Mouse (Mus musculus): ENCODE data around the gene Cd79a. TPM values are rescaled to one million over a fixed set of nuclear protein-coding genes. Genes with fewer than 3 reads are reported as not detected.

Cd79a gene
- polyA plus RNA-seq, 1 experiment = 2.8 TPM

- TF ChIP-seq POLR2A (IDR thresholded peaks at IDR 0.05; ENCODE audit: insufficient read depth, low read length) = no peak
- no peak for TF ChIP-seq CTCF (IDR thresholded peaks at IDR 0.05; ENCODE audit: low read depth, low read length)
- TF ChIP-seq EP300 (IDR thresholded peaks at IDR 0.05; ENCODE audit: insufficient read depth, low read depth, low read length) = no peak
- no peaks in the 10 kb centered on the region for H3K27me3 ChIP-seq (ENCODE audit: control insufficient read depth, insufficient read depth, low read length, poor library complexity, severe bottlenecking)
Observed at GRCm38 (mm10) chr7:24869080-24869479, 28.1 kb upstream of the Cd79a start.

GRCm38 (mm10) chr7:24869532-24870165, 27.5 kb upstream of the Cd79a start, which contains the start of the genes Lypd4 and Dmrtc2:
TSS of gene Lypd4 (minus strand) at chr7:24869941.
TSS of gene Dmrtc2 (plus strand) at chr7:24870057.
- no peaks in the 10 kb centered on the region for H3K36me3 ChIP-seq (ENCODE audit: control insufficient read depth, insufficient read depth, low read length, poor library complexity, severe bottlenecking)
- peak within 1 kb of the TSS; percentile 21; the same call in 1 of the 2 replicates for H3K4me3 ChIP-seq (ENCODE audit: low read depth, low read length)
- peak within 1 kb of the TSS; percentile 24; the same call in 1 of the 2 replicates for H3K9ac ChIP-seq (ENCODE audit: low read depth, poor library complexity, severe bottlenecking)
- no peaks in the 10 kb centered on the region for H3K27me3 ChIP-seq (ENCODE audit: control insufficient read depth, insufficient read depth, low read length, poor library complexity, severe bottlenecking)
- H3K9me3 ChIP-seq (replicated peaks; ENCODE audit: control insufficient read depth, insufficient read depth, low read length, poor library complexity, severe bottlenecking) = no peaks in the 10 kb centered on the region
- H3K27ac ChIP-seq (ENCODE audit: insufficient read depth, low read length) = no peak within 1 kb of the TSS
- TF ChIP-seq CTCF (IDR thresholded peaks at IDR 0.05; ENCODE audit: low read depth, low read length) (no peak), POLR2A (IDR thresholded peaks at IDR 0.05; ENCODE audit: insufficient read depth, low read length) (no peak), EP300 (IDR thresholded peaks at IDR 0.05; ENCODE audit: insufficient read depth, low read depth, low read length) (no peak)
- H3K4me1 ChIP-seq (ENCODE audit: control insufficient read depth, insufficient read depth, low read length) = no peaks in the 10 kb centered on the region

More at GRCm38 (mm10) chr7:24869080-24869479, 28.1 kb upstream of the Cd79a start:
- no peak overlapping the region for H3K9ac ChIP-seq (ENCODE audit: low read depth, poor library complexity, severe bottlenecking)
- H3K4me3 ChIP-seq (ENCODE audit: low read depth, low read length) = no peak overlapping the region
- H3K9me3 ChIP-seq (replicated peaks; ENCODE audit: control insufficient read depth, insufficient read depth, low read length, poor library complexity, severe bottlenecking) = no peaks in the 10 kb centered on the region
- no peaks in the 10 kb centered on the region for H3K4me1 ChIP-seq (ENCODE audit: control insufficient read depth, insufficient read depth, low read length)
- no peak overlapping the region for H3K27ac ChIP-seq (ENCODE audit: insufficient read depth, low read length)
- H3K36me3 ChIP-seq (ENCODE audit: control insufficient read depth, insufficient read depth, low read length, poor library complexity, severe bottlenecking) = no peaks in the 10 kb centered on the region

- TF ChIP-seq CTCF (IDR thresholded peaks at IDR 0.05; ENCODE audit: low read depth, low read length) (no peak), POLR2A (IDR thresholded peaks at IDR 0.05; ENCODE audit: insufficient read depth, low read length) (no peak), EP300 (IDR thresholded peaks at IDR 0.05; ENCODE audit: insufficient read depth, low read depth, low read length) (no peak)
- H3K4me1 ChIP-seq (ENCODE audit: control insufficient read depth, insufficient read depth, low read length) = peaks cover 7% of the 10 kb centered on the region
- H3K9me3 ChIP-seq (replicated peaks; ENCODE audit: control insufficient read depth, insufficient read depth, low read length, poor library complexity, severe bottlenecking) = no peaks in the 10 kb centered on the region
- H3K9ac ChIP-seq (ENCODE audit: low read depth, poor library complexity, severe bottlenecking) = no peak overlapping the region
- H3K4me3 ChIP-seq (ENCODE audit: low read depth, low read length) = no peak overlapping the region
- no peaks in the 10 kb centered on the region for H3K36me3 ChIP-seq (ENCODE audit: control insufficient read depth, insufficient read depth, low read length, poor library complexity, severe bottlenecking)
- H3K27ac ChIP-seq (ENCODE audit: insufficient read depth, low read length) = no peak overlapping the region
- H3K27me3 ChIP-seq (ENCODE audit: control insufficient read depth, insufficient read depth, low read length, poor library complexity, severe bottlenecking) = no peaks in the 10 kb centered on the region
Observed at GRCm38 (mm10) chr7:24877588-24877987, 19.6 kb upstream of the Cd79a start.

GRCm38 (mm10) chr7:24879620-24880019, 17.6 kb upstream of the Cd79a start:
- peak; percentile 84 for TF ChIP-seq EP300 (IDR thresholded peaks at IDR 0.05; ENCODE audit: insufficient read depth, low read depth, low read length)
- TF ChIP-seq CTCF (IDR thresholded peaks at IDR 0.05; ENCODE audit: low read depth, low read length) = no peak
- Histone ChIP-seq H3K4me3 (ENCODE audit: low read depth, low read length) (peak overlapping the region; percentile 26), H3K36me3 (ENCODE audit: control insufficient read depth, insufficient read depth, low read length, poor library complexity, severe bottlenecking) (no peaks in the 10 kb centered on the region), H3K27me3 (ENCODE audit: control insufficient read depth, insufficient read depth, low read length, poor library complexity, severe bottlenecking) (no peaks in the 10 kb centered on the region), H3K4me1 (ENCODE audit: control insufficient read depth, insufficient read depth, low read length) (peaks cover 7% of the 10 kb centered on the region), H3K27ac (ENCODE audit: insufficient read depth, low read length) (peak overlapping the region; percentile 66), H3K9me3 (replicated peaks; ENCODE audit: control insufficient read depth, insufficient read depth, low read length, poor library complexity, severe bottlenecking) (no peaks in the 10 kb centered on the region), H3K9ac (ENCODE audit: low read depth, poor library complexity, severe bottlenecking) (no peak overlapping the region)

GRCm38 (mm10) chr7:24882416-24883199, 14.6 kb upstream of the Cd79a start:
- Histone ChIP-seq H3K27ac (ENCODE audit: insufficient read depth, low read length) (no peak overlapping the region), H3K9me3 (replicated peaks; ENCODE audit: control insufficient read depth, insufficient read depth, low read length, poor library complexity, severe bottlenecking) (no peaks in the 10 kb centered on the region), H3K9ac (ENCODE audit: low read depth, poor library complexity, severe bottlenecking) (peak overlapping the region; percentile 97; the same call in 1 of the 2 replicates), H3K36me3 (ENCODE audit: control insufficient read depth, insufficient read depth, low read length, poor library complexity, severe bottlenecking) (peaks cover 27% of the 10 kb centered on the region), H3K4me1 (ENCODE audit: control insufficient read depth, insufficient read depth, low read length) (peaks cover 7% of the 10 kb centered on the region), H3K4me3 (ENCODE audit: low read depth, low read length) (no peak overlapping the region), H3K27me3 (ENCODE audit: control insufficient read depth, insufficient read depth, low read length, poor library complexity, severe bottlenecking) (no peaks in the 10 kb centered on the region)
- TF ChIP-seq POLR2A (IDR thresholded peaks at IDR 0.05; ENCODE audit: insufficient read depth, low read length) (no peak), EP300 (IDR thresholded peaks at IDR 0.05; ENCODE audit: insufficient read depth, low read depth, low read length) (no peak), CTCF (IDR thresholded peaks at IDR 0.05; ENCODE audit: low read depth, low read length) (no peak)
